Mouse (Mus musculus) heart, postnatal 10 days (tissue): Measurements from ENCODE around the gene Akirin2. TPM values are rescaled to one million over a fixed set of nuclear protein-coding genes. Genes with fewer than 3 reads are reported as not detected.
"Not testable (repeated sequence)": the region's sequence is repeated elsewhere in the genome, so short reads cannot be mapped to it uniquely, and the experiment has no call there.

Source experiments
- DNase-seq, 2 experiments: peaks; one replicate each; pipeline ENCODE4 v3.0.0; 2021
- intact Hi-C: fragments of 180-260 bp; cut with DNase I; formaldehyde crosslinking; loops from one replicate; pipeline ENCODE4 v1.15.1; 2025
- total RNA-seq, 2 experiments: library from RNA; stranded (reverse); gene quantifications; 2 replicates each; pipeline ENCODE4 v1.2.3; 2021

Gene Akirin2
- total RNA-seq = 10 to 100 TPM; 59.4 to 69.5 TPM

DNA sequence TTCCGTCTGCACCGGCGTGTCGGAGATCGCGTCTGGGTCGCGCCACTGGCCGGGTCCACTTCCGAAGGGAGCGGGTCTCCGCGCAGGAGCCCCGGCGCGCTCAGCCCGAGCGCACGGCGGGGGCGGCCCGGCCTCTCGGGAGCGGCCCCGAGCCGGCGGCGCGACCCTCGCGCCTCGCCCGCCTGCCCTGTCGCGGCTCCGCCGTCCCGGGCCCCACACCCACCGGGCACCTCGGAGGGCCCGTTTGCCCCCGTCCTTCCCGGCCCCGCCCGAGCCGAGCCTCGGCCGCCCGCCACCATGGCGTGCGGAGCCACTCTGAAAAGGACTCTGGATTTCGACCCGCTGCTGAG is at the start of gene Akirin2:
Gene Akirin2, plus strand, starts transcription at position 190 of the 350 bp plus-strand sequence.
- intact Hi-C loops = loop anchor here (5.0 kb wide), 1 partner anchor 337 kb away; no protein-coding TSS in a partner anchor
- no peak for DNase-seq

DNA sequence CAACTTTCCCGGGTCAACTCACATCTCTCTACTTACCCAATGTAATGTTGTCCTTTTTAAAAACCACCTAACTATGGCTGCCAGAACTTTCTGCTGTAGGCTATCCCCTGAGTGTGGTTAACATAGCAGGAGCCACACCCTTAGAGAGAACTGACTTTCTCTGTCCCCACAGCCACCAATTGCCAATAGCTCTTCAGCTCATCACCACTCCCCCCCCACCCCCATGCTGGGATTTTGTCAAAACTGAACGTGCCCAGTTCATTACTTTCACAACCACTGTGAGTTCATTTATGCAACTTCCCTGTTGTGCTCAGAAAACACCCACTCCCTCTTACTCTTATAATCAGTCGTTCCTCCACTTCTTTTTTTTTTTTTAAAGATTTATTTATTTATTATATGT is 40.4 kb upstream of the Akirin2 start:
- no peak for DNase-seq
- intact Hi-C loops = no loop called here

DNA sequence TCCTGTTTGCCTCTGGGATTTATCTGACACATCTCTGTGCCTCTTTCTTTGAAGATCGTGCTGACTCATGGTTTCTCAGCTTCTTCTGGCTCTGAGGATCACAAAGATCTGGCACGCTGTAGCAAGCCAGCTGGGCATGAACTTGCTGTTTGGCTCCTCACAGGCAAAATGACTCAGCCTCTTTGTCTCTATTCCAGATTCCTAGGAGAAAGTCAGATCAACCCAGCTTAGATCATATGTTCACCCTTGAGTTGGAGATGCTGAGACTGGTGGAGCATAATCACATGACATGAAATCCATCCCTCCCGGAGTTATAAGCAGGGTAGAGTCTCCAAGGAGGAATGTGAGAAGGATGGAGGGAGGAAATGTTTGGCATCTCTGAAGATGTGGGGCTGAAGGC is 27.9 kb upstream of the Akirin2 start:
- peak; percentile 28 to 56 for DNase-seq
- intact Hi-C loops = no loop called here

DNA sequence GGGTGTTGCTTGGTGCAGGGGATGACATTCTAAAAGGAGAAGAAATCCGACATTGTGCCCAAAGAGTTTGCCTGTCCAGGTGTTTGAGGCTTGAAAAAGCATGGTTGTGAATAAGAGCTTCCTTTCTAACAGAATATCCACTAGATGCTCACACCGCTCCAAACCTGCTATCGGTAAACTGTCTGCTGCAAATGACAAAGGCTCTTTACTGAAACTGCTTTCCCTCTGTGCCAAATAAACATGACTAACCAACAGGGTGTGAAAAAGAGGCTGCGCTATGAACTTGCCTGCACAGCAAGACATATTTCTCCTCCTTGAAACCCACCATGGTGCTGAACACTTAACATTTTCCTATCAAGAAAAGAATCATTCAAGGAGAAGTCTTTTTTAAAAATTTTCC is 27.2 kb upstream of the Akirin2 start:
- no peak for DNase-seq
- intact Hi-C loops = no loop called here

DNA sequence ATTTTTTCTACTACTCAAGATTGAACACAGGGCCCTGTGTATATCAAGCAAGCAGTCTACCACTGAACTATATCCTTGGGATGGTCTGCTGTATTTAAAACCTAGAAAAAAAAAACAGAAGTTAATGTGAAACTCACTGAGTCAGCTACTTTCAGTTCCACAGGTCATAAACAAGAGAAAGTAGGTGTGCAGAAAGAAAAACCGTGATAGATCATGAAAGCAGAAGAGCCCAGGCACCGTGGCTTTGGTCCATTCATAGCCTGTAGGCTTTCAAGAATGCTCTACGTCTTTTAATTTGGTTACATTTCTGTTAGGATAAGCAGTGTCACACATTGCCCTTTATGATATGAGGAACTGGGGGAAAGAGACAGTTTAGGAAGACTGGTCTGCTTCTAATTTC is 24.0 kb upstream of the Akirin2 start:
- DNase-seq = no peak

DNA sequence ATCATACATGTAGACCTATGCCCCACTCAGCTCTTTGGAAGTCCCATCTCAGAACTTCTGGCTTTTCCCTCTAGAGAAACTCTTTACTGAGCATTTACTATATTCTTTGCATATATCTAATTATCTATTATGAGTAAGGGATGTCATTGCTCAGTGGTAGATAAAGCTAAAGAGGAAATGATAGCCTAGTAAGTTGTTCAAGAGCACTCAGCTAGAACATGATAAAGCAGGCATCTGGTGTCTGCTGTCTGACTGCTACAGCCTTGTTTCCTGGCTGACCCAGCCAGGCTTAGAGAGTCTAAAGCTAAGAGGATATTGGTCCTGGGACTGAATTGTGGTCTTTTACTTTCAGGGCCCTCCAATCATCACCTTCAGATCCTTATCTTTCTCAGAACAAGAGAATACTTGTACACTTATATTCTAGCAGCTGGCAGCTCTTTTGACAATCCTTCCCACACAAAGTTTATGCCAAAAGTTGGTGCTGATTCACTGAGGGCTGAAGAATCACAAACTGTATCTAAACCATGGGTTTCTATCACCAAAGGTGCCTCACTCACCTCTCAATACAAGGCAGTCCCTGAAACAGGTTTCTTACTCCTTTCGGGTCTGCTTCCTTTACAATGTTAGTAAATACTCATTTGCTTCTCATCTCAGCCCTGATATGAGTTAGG is 22.2 kb upstream of the Akirin2 start:
- intact Hi-C loops = no loop called here

More for the DNA sequence above, 24.0 kb upstream of the Akirin2 start:
- intact Hi-C loops = no loop called here

DNA sequence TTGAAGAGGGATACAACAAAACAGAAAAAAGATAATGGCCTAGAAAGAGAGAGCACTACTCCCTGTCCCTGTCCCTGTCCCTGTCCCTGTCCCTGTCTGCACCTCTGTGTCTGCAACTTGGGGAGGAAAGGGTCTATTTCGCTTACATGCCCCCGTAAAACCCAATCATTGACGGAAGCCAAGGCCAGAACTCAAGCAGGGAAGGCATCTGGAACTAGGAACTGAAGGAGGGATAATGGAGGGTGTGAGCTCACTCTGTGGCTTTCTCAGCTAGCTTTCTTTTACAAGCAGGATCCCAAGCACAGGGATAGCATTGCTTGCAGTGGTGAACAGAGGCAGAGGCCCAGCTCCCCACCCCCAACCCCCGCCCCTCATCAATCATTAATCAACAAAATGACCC is 21.4 kb upstream of the Akirin2 start:
- intact Hi-C loops = no loop called here
- DNase-seq = no peak

More for the DNA sequence above, 22.2 kb upstream of the Akirin2 start:
- DNase-seq = no peak

DNA sequence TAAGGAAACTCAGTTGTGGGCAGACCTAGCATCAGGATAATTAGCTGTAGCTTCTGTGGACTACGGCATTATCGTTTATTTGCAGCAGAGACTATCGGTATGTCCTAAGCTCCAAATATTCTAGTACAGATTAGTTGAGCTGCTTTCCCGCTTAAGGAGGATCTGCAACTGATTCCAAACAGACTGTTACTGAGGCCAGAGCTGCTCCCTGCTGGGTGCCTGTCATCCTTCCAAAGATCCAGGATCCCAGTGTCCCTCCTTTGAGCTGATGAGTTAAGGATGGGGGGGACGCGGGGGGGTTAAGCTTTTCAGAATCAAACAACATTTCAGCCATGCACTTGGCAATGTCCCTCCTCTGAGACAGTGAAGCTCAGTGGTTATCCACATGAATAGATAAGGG is 20.8 kb upstream of the Akirin2 start:
- DNase-seq = no peak
- intact Hi-C loops = no loop called here

DNA sequence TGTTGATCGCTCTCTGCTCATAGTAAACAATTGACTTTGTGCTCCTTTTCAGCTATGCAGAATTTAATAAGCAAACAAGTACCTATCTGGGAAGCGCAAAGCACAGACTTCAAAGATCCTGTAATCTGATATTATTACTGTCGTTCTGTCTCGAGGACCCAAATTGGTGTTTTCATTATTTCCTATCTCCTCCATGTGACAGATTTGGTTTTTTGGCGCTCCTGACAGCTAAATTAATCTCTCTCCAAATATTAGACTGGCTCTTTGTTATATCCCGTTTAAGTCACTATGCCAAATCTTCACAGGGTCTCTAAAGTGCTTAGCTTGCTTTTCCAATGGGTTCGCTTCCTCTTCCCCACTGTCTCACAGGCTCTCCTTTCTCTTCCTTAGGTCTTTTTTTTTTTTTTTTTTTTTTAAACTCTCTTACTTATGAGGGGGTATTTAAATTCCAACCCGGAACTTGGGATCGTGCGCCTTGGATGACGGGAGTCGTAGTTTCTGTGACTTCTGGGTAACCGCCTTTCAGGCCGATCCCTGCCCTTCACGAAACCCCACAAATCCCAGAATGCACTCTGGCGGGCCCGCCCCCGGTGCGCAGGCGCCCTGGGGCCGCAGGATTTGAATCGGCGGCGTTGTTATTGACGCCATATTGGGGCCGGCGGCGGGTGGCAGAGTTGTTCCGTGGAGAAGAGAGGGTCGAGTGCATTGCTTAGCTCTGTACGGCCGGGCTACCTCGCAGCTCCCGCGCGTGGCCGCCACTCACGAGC is 573 bp upstream of the Akirin2 start:
- peak; percentile 98 for DNase-seq
- intact Hi-C loops = loop anchor here (5.0 kb wide), 1 partner anchor 337 kb away; no protein-coding TSS in a partner anchor

DNA sequence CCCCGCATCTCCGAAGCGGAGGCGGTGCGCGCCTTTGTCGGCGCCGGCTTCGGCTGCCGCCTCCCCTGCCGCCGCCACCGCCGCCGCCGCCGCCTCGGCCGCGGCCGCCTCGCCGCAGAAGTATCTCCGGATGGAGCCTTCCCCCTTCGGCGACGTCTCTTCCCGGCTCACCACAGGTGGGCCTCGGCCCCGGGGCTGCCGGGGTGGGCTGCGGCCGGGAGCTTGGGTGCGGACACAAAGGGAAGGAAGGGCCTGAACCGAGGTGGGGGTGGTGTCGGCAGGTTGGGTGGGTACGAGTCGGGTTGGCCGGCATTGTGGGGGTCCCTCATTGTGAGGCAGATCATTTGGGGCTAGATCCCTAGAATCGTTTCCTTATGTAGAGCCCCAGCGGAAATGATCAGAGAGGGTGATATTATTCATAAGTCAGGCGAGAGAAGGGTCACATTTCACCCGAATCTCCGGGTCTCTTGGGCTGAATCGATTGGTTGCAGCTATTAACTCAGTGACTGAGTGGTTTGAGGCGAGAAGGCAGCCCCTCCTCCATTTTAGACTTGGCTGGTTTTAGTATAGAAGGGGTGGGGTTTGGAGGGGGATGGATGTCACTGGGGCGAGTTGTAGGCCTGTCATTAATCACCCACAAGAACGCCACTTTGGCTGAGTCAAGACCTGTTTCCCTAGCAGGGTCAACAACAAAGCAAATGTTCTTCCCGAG is 517 bp downstream of the Akirin2 start:
- intact Hi-C loops = loop anchor here (5.0 kb wide), 1 partner anchor 336 kb away; no protein-coding TSS in a partner anchor
- peak; percentile 73 to 79 for DNase-seq

DNA sequence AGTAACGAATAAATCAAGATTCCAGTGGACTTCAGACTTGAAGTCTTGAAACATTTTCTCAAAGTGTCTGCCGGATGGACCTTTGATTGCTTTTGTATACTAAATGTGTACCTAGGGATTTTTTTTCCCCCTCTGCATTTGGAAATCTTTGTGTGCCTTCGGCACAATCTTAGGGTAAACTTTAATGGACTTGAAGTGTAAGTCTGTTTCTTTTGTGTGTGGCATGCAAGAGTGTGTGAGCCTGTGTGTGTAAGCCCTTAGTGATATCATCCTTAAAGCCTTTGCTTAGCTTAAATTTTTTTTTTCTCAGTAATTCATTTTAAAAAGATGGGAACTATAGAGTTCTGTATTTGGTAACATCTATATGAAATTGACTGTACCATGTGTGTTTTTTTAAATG is 1.2 kb downstream of the Akirin2 start:
- DNase-seq = no peak
- intact Hi-C loops = loop anchor here (5.0 kb wide), 1 partner anchor 335 kb away; no protein-coding TSS in a partner anchor

DNA sequence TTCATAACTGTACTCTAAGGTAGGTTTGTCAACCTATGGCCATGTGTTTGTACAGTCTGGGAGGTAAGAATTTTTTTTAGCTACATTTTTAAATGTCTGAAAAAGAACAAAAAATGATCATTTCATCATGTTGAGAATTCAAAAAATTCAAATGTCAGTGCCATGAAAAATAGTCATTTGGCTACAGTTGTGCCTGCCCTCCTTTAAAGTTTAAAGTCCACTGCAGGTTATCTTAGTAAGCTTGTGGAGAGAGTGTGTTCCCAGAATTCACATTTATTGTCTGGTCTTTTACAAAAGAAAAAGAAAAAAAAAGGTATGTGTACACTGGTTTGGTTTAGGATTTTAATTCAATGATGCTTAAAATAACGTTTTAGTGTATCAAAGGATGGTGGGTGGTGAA is 3.9 kb downstream of the Akirin2 start:
- no peak for DNase-seq
- intact Hi-C loops = loop anchor here (5.0 kb wide), 1 partner anchor 333 kb away; no protein-coding TSS in a partner anchor

DNA sequence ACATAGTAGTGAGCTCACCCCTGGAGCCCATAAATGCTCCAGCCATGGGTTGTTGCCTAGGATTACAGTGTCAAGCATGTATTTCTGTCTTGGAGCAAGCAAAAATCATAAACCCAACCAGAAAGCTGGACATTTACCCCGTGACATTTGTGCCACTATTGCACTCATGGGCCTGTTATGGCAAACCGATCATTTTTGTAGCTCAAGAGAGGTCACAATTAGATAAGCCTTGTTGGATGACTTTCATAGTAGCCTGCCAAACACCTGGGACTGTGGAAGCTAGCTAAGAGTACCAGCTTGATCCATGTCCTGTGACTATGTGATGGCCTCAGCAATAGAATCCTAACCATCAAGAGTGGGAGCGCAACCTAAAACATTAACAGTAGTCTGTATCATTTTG is 4.9 kb downstream of the Akirin2 start:
- intact Hi-C loops = no loop called here
- DNase-seq = peak; percentile 30 to 42

DNA sequence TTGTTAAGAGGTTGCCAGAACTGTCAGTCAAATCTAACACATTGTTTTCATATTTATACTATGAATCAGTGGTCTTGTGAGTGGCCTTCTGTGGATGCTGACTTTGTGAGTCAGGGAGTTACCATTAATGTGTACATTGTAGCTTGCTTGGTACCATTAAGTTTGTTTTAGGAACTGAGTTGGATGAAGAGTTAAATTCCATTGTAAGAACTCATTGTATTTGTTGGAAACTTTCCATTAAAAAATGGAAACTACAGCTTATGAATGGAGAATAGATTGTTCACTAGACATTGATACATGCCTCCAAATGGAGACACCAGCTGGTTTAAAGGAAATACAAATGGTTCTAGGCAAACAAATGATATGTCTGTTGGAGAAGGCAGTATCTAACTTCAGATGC is 5.4 kb downstream of the Akirin2 start:
- DNase-seq = no peak
- intact Hi-C loops = no loop called here

DNA sequence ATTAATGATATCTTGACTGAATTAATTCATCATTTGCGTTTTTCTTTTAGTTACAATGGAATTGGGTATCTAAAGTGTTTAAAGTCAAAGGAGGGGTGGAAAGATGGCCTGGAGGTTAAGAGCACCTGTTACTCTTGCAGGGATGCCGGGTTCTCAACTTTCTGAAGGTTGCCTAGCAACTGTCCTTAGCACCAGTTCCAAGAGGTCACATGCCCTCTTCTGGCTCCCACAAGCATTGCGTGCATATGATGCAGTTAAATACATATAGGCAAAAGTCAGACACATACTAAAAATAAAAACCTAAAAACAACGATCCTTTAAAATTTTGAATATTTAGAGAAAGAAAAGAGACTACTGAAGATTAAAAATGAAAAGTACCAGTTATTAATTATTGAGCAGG is 10.2 kb downstream of the Akirin2 start:
- DNase-seq = no peak
- intact Hi-C loops = loop anchor here (5.0 to 10.0 kb wide), 2 partner anchors 56 to 1166 kb away; no protein-coding TSS in a partner anchor

DNA sequence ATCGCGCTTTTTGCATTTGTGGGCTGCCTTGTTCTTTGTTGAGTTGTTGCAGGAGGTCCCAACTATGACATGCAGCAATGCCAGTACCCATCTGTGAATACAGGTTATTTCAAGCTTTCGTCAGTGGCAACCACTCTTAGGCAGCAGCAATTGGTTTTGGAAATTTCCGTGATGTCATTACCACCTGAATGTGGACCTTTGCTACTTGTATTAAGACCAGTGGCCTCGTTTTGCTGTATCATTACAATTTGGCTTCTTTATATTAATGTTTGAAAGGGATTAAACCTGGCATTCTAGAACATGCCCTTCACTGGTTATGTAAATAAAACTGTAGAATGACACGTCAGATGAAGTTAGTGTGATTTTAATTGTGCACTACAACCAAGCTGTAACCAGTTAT is 15.5 kb downstream of the Akirin2 start:
- intact Hi-C loops = loop anchor here (10.0 kb wide), 1 partner anchor 1171 kb away; no protein-coding TSS in a partner anchor
- DNase-seq = no peak

DNA sequence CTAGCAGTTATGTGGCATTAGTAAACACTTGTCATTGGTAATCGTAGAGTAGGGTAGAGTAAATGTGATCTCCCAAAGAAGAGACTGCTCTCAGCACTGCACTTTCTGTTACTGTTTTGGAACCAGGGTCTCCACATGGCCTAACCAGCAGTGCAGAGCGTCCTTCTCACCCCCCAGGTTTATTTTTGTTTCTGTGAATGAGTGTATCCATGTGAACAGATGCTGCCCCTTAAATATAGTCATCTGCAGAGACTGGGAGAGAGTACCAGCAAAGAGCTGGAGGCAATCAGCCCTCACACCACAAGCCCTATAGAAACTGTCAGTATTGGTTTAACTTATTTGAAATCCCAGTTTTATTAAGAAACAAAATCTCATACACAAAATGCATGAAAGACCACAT is 22.1 kb downstream of the Akirin2 start:
- intact Hi-C loops = no loop called here

DNA sequence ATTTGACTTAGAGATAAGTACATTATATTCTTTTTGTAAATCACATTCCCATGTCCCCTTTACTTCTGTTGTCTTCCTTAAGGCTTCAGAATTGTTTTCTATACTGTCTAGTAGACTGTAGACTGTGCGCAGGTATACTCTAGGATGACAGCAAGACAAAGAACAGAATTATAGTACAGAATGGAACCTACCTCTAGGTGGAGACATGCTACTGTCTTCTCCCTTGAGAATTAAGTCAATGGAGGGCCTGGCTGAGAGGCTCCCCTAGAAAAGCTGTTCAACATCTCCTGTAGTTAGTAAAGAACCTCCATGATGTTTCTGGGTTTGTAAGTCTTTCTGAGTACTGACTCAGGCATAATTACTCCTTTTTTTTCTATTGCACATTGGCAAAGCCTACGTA is 26.3 kb downstream of the Akirin2 start:
- DNase-seq = no peak
- intact Hi-C loops = loop anchor here (5.0 kb wide), 1 partner anchor 35 kb away; the partner anchor contains the start of genes Orc3 and Rars2

More for the DNA sequence above, 22.1 kb downstream of the Akirin2 start:
- DNase-seq = no peak

DNA sequence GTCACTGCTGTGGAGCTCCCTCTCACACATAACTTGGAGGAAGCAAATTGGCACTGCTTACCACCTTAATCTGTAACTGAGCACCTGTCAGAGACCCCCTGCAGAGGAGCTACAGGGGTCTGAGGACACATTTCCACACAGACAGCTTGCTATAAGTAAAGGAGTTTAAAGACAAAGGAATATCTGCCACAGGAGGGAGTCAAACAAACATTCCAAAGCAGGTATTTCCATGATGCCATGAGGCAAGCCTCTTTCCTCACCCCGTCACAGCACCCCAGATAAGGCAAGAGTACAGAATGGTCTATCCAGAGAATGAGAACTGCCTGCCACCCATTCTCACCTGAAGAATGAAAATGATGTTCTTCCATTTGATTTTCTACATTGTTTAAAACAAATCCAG is 28.5 kb downstream of the Akirin2 start:
- intact Hi-C loops = loop anchor here (5.0 kb wide), 1 partner anchor 33 kb away; the partner anchor contains the start of genes Orc3 and Rars2
- DNase-seq = no peak

DNA sequence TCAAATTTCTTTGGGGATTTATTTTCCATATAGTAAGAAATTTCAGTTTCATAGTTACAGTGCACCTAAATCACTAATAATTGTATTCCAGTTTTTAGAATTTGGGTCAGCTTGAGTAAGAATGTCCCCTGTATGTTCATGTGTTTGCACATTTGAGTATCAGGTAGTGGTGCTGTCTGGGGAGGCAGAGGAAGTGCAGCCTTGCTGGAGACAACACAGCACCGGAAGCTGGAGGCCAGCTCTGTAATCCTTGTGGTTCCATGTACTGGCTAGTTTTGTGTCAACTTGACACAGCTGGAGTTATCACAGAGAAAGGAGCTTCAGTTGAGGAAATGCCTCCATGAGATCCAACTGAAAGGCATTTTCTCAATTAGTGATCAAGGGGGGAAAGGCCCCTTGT is 30.8 kb downstream of the Akirin2 start:
- intact Hi-C loops, DNase-seq: not testable (repeated sequence)

DNA sequence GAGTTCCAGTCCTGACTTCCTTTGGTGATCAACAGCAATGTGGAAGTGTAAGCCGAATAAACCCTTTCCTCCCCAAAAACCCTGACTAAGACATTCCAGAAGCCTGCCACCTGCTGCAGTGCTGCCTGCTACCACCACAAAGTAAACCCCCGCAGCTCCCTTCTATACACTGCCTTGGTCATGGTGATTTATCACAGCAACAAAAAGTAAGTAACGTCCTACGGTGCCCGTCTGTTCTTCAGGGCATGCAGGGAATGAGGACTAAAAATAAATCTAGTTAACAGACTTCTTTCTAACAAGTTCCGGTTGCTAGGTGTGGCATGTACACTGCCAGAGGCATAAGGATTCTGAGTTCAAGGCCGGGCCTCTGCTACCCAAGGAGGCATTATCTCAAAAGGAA is 31.3 kb downstream of the Akirin2 start:
- DNase-seq = no peak
- intact Hi-C loops = no loop called here
